Mouse (Mus musculus) ES-Bruce4 (cell line): ENCODE results near the gene Ccdc170.

ENCODE experiments used
- EP300 ChIP-seq: IDR thresholded peaks from 2 replicates; pipeline ENCODE4 v1.6.1; 2011; ENCODE audit warnings: low read depth, low read length; ENCODE audit not compliant: insufficient read depth
- POLR2A ChIP-seq: IDR thresholded peaks from one replicate; pipeline ENCODE4 v1.8.1; 2011; ENCODE audit warnings: low read length; ENCODE audit not compliant: insufficient read depth

DNA sequence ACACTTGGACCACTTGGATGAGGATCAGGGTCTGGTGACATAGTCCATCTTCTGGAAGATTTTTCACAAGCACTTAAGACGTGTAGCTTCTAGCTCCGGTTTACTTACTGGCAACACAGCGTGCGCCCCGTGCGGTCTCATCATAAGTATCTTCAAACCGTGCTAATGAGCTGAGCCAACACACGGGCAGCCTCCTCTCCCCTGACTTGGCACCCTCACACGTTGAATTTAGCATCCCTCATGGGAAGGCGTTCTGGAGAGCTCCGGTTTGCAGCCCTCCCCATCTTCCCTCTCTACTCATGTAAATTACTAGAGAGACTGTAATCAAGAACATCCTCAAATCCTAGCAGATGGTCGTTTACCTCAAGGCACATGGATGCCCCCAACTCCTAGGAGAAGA is 116.6 kb downstream of the Ccdc170 start:
- TF ChIP-seq POLR2A, result no peak
- no peak for TF ChIP-seq EP300
